Mouse (Mus musculus): ENCODE data around the gene Ap2m1. TPM values are rescaled to one million over a fixed set of nuclear protein-coding genes. Genes with fewer than 3 reads are reported as not detected.
A peak's percentile ranks its signal among the peaks of the same experiment; 100 is the strongest.

Gene Ap2m1
- polyA plus RNA-seq, 1 experiment from 2014 or later = 332 TPM

- WGBS = 7% methylated on average over 48 of the region's 48 CpGs
- no peaks in the 10 kb centered on the region for H3K9me3 ChIP-seq (ENCODE audit: control insufficient read depth, low read length)
- H3K27ac ChIP-seq (replicated peaks) = no peak overlapping the region
- 0 out of 2 replicates have a peak overlapping the region, but pooled peaks have one; percentile 6 for H3K4me3 ChIP-seq (ENCODE audit: low read depth, low read length)
- H3K36me3 ChIP-seq (ENCODE audit: control insufficient read depth, insufficient read depth, low read length) = no peaks in the 10 kb centered on the region
- H3K4me1 ChIP-seq (replicated peaks; ENCODE audit: control insufficient read depth, insufficient read depth) = no peaks in the 10 kb centered on the region; the same call in 1 of the 2 replicates
- TF ChIP-seq EP300 (optimal IDR thresholded peaks at IDR 0.05) (no peak), CTCF (IDR thresholded peaks at IDR 0.05; ENCODE audit: low read depth) (no peak)
- no peak for DNase-seq (ENCODE audit: low spot score)
- H3K9ac ChIP-seq (ENCODE audit: low read length) = no peak overlapping the region
- ATAC-seq (ENCODE audit: low FRiP score, low TSS enrichment) = 0 out of 2 replicates have a peak, but pooled peaks have one; percentile 11
- H3K27me3 ChIP-seq (ENCODE audit: control insufficient read depth, insufficient read depth, low read length) = peaks cover 5% of the 10 kb centered on the region; the same call in 1 of the 2 replicates
- no peak overlapping the region for H3K4me2 ChIP-seq (replicated peaks; ENCODE audit: low read depth)
Observed at GRCm38 (mm10) chr16:20591076-20591705, 55.9 kb downstream of the Ap2m1 start.

Other genes with a start within 250 kb of the Ap2m1 start
- 107 and 112 TPM in 2 replicates for gene Parl, start 233.1 kb upstream of the Ap2m1 start, polyA plus RNA-seq (2015; fragmentation: Nextera tagmentation; extraction: Ambion mirVana)
- gene Cyp2ab1, start 210.1 kb upstream of the Ap2m1 start, polyA plus RNA-seq (2015; fragmentation: Nextera tagmentation; extraction: Ambion mirVana) = not detected in 2 replicates
- 15.9 and 19.3 TPM in 2 replicates for gene Abcc5, start 109.1 kb upstream of the Ap2m1 start, polyA plus RNA-seq (2015; fragmentation: Nextera tagmentation; extraction: Ambion mirVana)
- 58.2 and 58.7 TPM in 2 replicates for gene Eif2b5, start 36.7 kb upstream of the Ap2m1 start, polyA plus RNA-seq (2015; fragmentation: Nextera tagmentation; extraction: Ambion mirVana)
- gene Dvl3, start 18.5 kb upstream of the Ap2m1 start, polyA plus RNA-seq (2015; fragmentation: Nextera tagmentation; extraction: Ambion mirVana) = 8.7 and 10.0 TPM in 2 replicates
- gene Abcf3, start 13.1 kb downstream of the Ap2m1 start, polyA plus RNA-seq (2015; fragmentation: Nextera tagmentation; extraction: Ambion mirVana) = 31.0 and 33.0 TPM in 2 replicates
- gene Vwa5b2, start 54.0 kb downstream of the Ap2m1 start, polyA plus RNA-seq (2015; fragmentation: Nextera tagmentation; extraction: Ambion mirVana) = 1.3 and 2.1 TPM in 2 replicates
- gene Eef1akmt4, start 76.1 kb downstream of the Ap2m1 start, polyA plus RNA-seq (2015; fragmentation: Nextera tagmentation; extraction: Ambion mirVana) = 19.2 and 21.4 TPM in 2 replicates
- not detected in 2 replicates for gene Gm49333, start 76.1 kb downstream of the Ap2m1 start, polyA plus RNA-seq (2015; fragmentation: Nextera tagmentation; extraction: Ambion mirVana)
- 24.5 and 25.8 TPM in 2 replicates for gene Alg3, start 76.3 kb downstream of the Ap2m1 start, polyA plus RNA-seq (2015; fragmentation: Nextera tagmentation; extraction: Ambion mirVana)
- gene Camk2n2, start 85.8 kb downstream of the Ap2m1 start, polyA plus RNA-seq (2015; fragmentation: Nextera tagmentation; extraction: Ambion mirVana) = 0.74 and 1.2 TPM in 2 replicates
- 0.61 and 0.89 TPM in 2 replicates for gene Ece2, start 94.3 kb downstream of the Ap2m1 start, polyA plus RNA-seq (2015; fragmentation: Nextera tagmentation; extraction: Ambion mirVana)
- gene Psmd2, start 116.2 kb downstream of the Ap2m1 start, polyA plus RNA-seq (2015; fragmentation: Nextera tagmentation; extraction: Ambion mirVana) = 172 and 177 TPM in 2 replicates
- 83.8 and 86.1 TPM in 2 replicates for gene Eif4g1, start 132.8 kb downstream of the Ap2m1 start, polyA plus RNA-seq (2015; fragmentation: Nextera tagmentation; extraction: Ambion mirVana)
- 6.7 and 7.0 TPM in 2 replicates for gene Fam131a, start 157.8 kb downstream of the Ap2m1 start, polyA plus RNA-seq (2015; fragmentation: Nextera tagmentation; extraction: Ambion mirVana)
- gene Polr2h, start 182.2 kb downstream of the Ap2m1 start, polyA plus RNA-seq (2015; fragmentation: Nextera tagmentation; extraction: Ambion mirVana) = 59.5 and 60.4 TPM in 2 replicates
- gene Clcn2, start 182.3 kb downstream of the Ap2m1 start, polyA plus RNA-seq (2015; fragmentation: Nextera tagmentation; extraction: Ambion mirVana) = 8.4 and 10.7 TPM in 2 replicates
- gene Chrd, start 197.6 kb downstream of the Ap2m1 start, polyA plus RNA-seq (2015; fragmentation: Nextera tagmentation; extraction: Ambion mirVana) = 2.9 and 3.9 TPM in 2 replicates
- gene Thpo, start 199.0 kb downstream of the Ap2m1 start, polyA plus RNA-seq (2015; fragmentation: Nextera tagmentation; extraction: Ambion mirVana) = 0.40 and 0.42 TPM in 2 replicates

Measured in stomach, postnatal 0 days (tissue).